Mouse (Mus musculus) lung, postnatal 36 days (tissue): ENCODE measurements at regions not wholly inside any gene's neighbourhood (a gene's known extent, or its start where the extent isn't known, plus 50 kb on each side); places are given as distances from the start of the nearest gene placed in this dataset.

Experiments
- DNase-seq: peaks from one replicate; pipeline ENCODE4 v3.0.0; 2022; ENCODE audit warnings: mixed read lengths

DNA sequence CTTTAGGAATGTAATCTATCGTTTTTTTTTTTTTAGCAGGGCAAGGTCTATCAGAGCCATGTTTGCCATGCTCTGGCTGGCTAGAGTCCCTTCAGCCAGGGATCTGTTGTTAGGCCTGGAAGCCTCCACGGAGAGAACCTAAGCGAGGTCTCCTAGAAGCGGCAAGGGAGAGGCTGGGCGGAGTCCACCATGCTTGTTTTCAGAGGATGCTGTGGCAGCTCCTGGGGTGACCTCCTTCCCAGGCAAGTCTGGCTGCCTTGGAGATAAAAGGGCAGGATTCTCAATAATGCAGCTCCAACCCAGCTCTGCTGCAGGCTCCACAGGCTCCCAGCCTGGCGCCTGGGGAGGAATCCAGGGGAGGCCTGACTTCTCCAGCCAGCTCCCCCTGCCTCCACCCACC lies 86.2 kb upstream of the Csf3r start:
- no peak for DNase-seq

DNA sequence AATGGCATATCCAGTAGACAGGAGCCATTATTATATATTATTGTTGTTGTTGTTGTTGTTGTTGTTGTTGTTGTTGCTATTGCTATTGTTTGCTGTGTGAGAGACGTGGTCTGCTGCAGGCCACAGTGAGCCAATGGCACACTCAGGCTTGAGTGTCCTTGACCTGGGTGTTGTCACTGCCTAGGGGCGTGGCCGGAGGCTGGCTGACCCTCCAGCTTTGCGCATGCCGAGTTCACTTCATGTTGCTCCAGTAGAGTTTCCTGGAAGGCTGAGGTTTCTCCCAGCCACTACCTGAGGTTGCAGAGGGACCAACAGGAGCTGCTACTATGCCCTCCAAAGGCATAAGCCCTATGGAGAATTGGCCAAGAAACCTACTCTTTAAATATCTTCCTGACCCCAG lies 83.1 kb upstream of the Csf3r start:
- DNase-seq, result no peak

- no peak for DNase-seq
These were observed 82.4 kb upstream of the Csf3r start for GRCm38 (mm10) chr4:125941916-125942315.

DNA sequence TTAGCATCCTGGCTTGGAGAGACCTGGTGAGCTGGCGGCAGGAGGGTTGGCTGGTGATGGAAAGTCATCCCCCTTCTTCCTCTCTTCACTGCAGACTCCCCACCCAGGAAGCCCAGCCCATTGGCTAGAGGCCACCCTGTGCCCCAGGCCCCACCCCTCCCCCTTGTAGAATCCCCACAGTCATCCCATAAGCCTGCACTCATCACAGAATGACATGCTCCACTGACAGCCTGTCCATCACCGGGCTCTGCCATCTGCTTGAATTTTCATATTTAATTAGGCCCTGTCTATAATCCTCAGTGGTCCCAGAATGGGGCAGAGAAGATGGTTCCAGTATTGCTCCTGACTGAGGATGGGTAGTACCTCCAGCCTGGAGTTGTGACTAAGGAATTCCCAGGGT lies 79.3 kb upstream of the Csf3r start:
- no peak for DNase-seq

DNA sequence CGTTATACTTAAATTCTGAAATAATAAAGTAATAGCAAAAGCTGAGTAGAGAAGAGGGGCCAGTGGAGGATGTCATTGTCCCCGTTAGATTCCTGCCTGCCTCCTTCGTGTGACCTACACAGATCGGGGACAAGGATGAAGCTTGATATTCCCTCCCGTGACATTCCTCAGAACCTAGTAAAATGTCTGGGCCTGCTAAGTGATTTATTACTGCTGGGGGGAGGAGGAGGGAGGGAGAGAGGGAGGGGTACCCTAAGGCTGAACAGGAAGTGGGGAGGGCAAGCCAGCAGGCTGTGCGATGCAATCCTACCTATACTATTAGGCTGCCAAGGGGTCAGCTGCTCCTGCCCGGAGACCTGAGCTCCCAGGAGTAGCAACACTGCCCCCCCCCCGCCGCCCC lies 64.9 kb upstream of the Csf3r start:
- no peak for DNase-seq

DNA sequence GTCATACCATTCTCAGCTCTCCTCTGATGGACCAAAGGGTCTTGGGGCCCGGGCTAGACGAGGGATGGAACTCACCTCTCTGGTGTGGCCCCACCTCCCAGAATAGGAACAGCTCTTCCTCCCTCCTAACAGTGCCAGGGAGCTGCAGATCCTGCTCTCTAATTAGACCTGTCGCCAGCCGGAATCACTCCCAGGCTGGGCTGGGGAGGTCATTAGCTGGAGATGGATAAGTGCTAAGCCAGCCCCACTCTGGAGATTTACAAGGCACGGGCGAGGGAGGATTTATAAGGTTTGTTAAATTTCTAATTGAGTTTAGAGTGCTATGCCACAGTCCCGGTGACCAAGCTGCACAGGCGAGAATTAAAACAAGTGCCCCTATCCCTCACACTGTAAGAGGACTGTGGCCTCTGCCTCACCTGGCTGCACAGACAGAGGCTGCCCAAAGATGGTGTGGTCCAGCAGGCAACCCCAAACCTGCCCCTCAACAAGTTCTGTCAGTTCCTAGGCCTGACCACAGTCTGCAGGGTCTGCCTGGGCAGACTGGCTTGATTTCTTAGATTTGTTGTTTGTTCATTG lies 63.6 kb upstream of the Csf3r start:
- no peak for DNase-seq

DNA sequence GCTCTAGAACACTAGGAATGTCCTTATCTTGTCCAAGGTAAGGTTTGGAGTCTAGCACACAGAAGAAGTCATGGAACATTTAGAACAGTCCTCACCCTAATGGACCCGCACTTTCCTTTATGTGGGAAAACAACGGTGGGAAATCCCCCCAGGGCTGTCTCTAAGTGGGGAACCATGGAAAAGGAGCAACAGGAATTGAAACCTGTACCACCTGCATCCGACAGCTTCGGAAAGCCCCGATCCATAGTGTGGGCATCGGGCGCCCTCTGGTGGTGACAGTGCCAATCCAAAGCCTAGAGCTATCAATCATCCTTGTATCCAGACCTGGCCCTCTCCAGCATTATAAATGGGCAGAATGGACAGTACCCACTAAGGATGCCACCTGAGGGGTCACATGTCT lies 61.7 kb upstream of the Csf3r start:
- DNase-seq, result peak; percentile 84
